Mouse (Mus musculus): ENCODE results near the gene Srms. TPM values are rescaled to one million over a fixed set of nuclear protein-coding genes. Genes with fewer than 3 reads are reported as not detected.

Gene Srms
- total and polyA plus RNA-seq, 3 experiments, result 0.04 TPM; not detected in 2

- TF ChIP-seq NELFE (IDR thresholded peaks at IDR 0.05; ENCODE audit: low read depth, low read length) (no peak), RCOR1 (IDR thresholded peaks at IDR 0.05; ENCODE audit: low read depth, low read length) (no peak), CTCF (IDR thresholded peaks at IDR 0.05 in 2 of 3, conservative IDR thresholded peaks at IDR 0.05 in 1 of 3; ENCODE audit: control insufficient read depth in 1 of 3, insufficient read depth in 1 of 3, low read depth in 2 of 3, low read length in 3 of 3, poor library complexity in 1 of 3, severe bottlenecking in 1 of 3) (peak; percentile 85 to 88 (median 87)), EP300 (IDR thresholded peaks at IDR 0.05; ENCODE audit: low read depth in 1 of 2, low read length in 2 of 2) (no peak), ZNF384 (IDR thresholded peaks at IDR 0.05; ENCODE audit: low read depth, low read length) (no peak), BHLHE40 (IDR thresholded peaks at IDR 0.05; ENCODE audit: borderline replicate concordance, low read depth, low read length) (no peak), MEF2A (IDR thresholded peaks at IDR 0.05; ENCODE audit: extremely low read depth, insufficient replicate concordance, low read depth, low read length, poor library complexity, severe bottlenecking) (no peak), ELF1 (IDR thresholded peaks at IDR 0.05; ENCODE audit: low read depth, low read length) (peak; percentile 23; the same call in 1 of the 2 replicates), SMC3 (IDR thresholded peaks at IDR 0.05; ENCODE audit: low read depth, low read length) (peak; percentile 79), ETS1 (IDR thresholded peaks at IDR 0.05; ENCODE audit: low read depth, low read length) (no peak), MAX (IDR thresholded peaks at IDR 0.05; ENCODE audit: low read length) (no peak), POLR2AphosphoS5 (IDR thresholded peaks at IDR 0.05; ENCODE audit: borderline replicate concordance, low read depth, low read length) (no peak), CHD2 (IDR thresholded peaks at IDR 0.05; ENCODE audit: low read length) (no peak), POLR2A (IDR thresholded peaks at IDR 0.05; ENCODE audit: control insufficient read depth in 1 of 2, insufficient read depth in 1 of 2, low read depth in 1 of 2, low read length in 2 of 2, poor library complexity in 1 of 2) (0 out of 4 replicates have a peak, but pooled peaks of 1 of the 2 experiments have one; percentile 14), RAD21 (IDR thresholded peaks at IDR 0.05; ENCODE audit: low read depth, low read length) (peak; percentile 86), SIN3A (IDR thresholded peaks at IDR 0.05; ENCODE audit: low read length) (peak; percentile 60), ZC3H11A (IDR thresholded peaks at IDR 0.05; ENCODE audit: low read depth, low read length) (peak; percentile 70), USF2 (IDR thresholded peaks at IDR 0.05; ENCODE audit: borderline replicate concordance in 1 of 2, insufficient read depth in 1 of 2, low read depth in 1 of 2, low read length in 2 of 2) (no peak), GATA1 (IDR thresholded peaks at IDR 0.05; ENCODE audit: low read depth, low read length) (no peak), MAZ (IDR thresholded peaks at IDR 0.05; ENCODE audit: low read depth, low read length) (no peak)
- Histone ChIP-seq H3K36me3 (ENCODE audit: control insufficient read depth in 1 of 2, insufficient read depth in 2 of 2, low read length in 2 of 2) (no peaks in the 10 kb centered on the region), H3K4me1 (ENCODE audit: control insufficient read depth in 1 of 2, insufficient read depth in 2 of 2, low read length in 2 of 2) (no peaks in the 10 kb centered on the region; a peak in 1 of 4 replicates), H3K4me3 (ENCODE audit: control insufficient read depth in 1 of 2, insufficient read depth in 1 of 2, low read depth in 2 of 2, low read length in 2 of 2) (peak overlapping the region; percentile 76 to 98), H3K79me2 (ENCODE audit: control insufficient read depth, insufficient read depth, low read length, poor library complexity) (no peaks in the 10 kb centered on the region; the same call in 1 of the 2 replicates), H3K27ac (ENCODE audit: control insufficient read depth, low read depth, low read length) (no peak overlapping the region), H3K9me3 (replicated peaks; ENCODE audit: insufficient read depth, low read length) (no peaks in the 10 kb centered on the region), H3K9ac (ENCODE audit: control insufficient read depth, low read depth, low read length, poor library complexity, severe bottlenecking) (peak overlapping the region; percentile 40), H3K27me3 (ENCODE audit: control insufficient read depth in 1 of 2, insufficient read depth in 2 of 2, low read length in 2 of 2) (no peaks in the 10 kb centered on the region)
- DNase-seq (ENCODE audit: low read depth, low spot score), result peak; percentile 92
Measured at GRCm38 (mm10) chr2:181186635-181187034, 26.4 kb downstream of the Srms start.

GRCm38 (mm10) chr2:181180898-181181297 is 32.1 kb downstream of the Srms start:
- Histone ChIP-seq H3K36me3 (ENCODE audit: control insufficient read depth in 1 of 2, insufficient read depth in 2 of 2, low read length in 2 of 2) (peaks cover 0 to 5% of the 10 kb centered on the region in 2 experiments; a peak in 1 of 4 replicates), H3K27me3 (ENCODE audit: control insufficient read depth in 1 of 2, insufficient read depth in 2 of 2, low read length in 2 of 2) (no peaks in the 10 kb centered on the region; a peak in 1 of 4 replicates), H3K79me2 (ENCODE audit: control insufficient read depth, insufficient read depth, low read length, poor library complexity) (no peaks in the 10 kb centered on the region), H3K4me1 (ENCODE audit: control insufficient read depth in 1 of 2, insufficient read depth in 2 of 2, low read length in 2 of 2) (no peaks in the 10 kb centered on the region), H3K9ac (ENCODE audit: control insufficient read depth, low read depth, low read length, poor library complexity, severe bottlenecking) (no peak overlapping the region), H3K4me3 (ENCODE audit: control insufficient read depth in 1 of 2, insufficient read depth in 1 of 2, low read depth in 2 of 2, low read length in 2 of 2) (no peak overlapping the region), H3K9me3 (replicated peaks; ENCODE audit: insufficient read depth, low read length) (no peaks in the 10 kb centered on the region), H3K27ac (ENCODE audit: control insufficient read depth, low read depth, low read length) (no peak overlapping the region)
- TF ChIP-seq GABPA (IDR thresholded peaks at IDR 0.05; ENCODE audit: low read depth, low read length) (no peak), JUND (IDR thresholded peaks at IDR 0.05; ENCODE audit: low read depth, low read length) (no peak), SIN3A (IDR thresholded peaks at IDR 0.05; ENCODE audit: low read length) (no peak), RCOR1 (IDR thresholded peaks at IDR 0.05; ENCODE audit: low read depth, low read length) (no peak), TCF12 (IDR thresholded peaks at IDR 0.05; ENCODE audit: low read depth, low read length) (no peak), RAD21 (IDR thresholded peaks at IDR 0.05; ENCODE audit: low read depth, low read length) (no peak), ZNF384 (IDR thresholded peaks at IDR 0.05; ENCODE audit: low read depth, low read length) (no peak), NELFE (IDR thresholded peaks at IDR 0.05; ENCODE audit: low read depth, low read length) (no peak), MXI1 (IDR thresholded peaks at IDR 0.05; ENCODE audit: low read depth, low read length) (no peak), ZC3H11A (IDR thresholded peaks at IDR 0.05; ENCODE audit: low read depth, low read length) (no peak), SMC3 (IDR thresholded peaks at IDR 0.05; ENCODE audit: low read depth, low read length) (no peak), EP300 (IDR thresholded peaks at IDR 0.05; ENCODE audit: low read depth in 1 of 2, low read length in 2 of 2) (no peak), HCFC1 (IDR thresholded peaks at IDR 0.05; ENCODE audit: low read depth, low read length) (no peak), CHD2 (IDR thresholded peaks at IDR 0.05; ENCODE audit: low read length) (no peak), CTCF (IDR thresholded peaks at IDR 0.05 in 2 of 3, conservative IDR thresholded peaks at IDR 0.05 in 1 of 3; ENCODE audit: control insufficient read depth in 1 of 3, insufficient read depth in 1 of 3, low read depth in 2 of 3, low read length in 3 of 3, poor library complexity in 1 of 3, severe bottlenecking in 1 of 3) (no peak), BHLHE40 (IDR thresholded peaks at IDR 0.05; ENCODE audit: borderline replicate concordance, low read depth, low read length) (no peak), MEF2A (IDR thresholded peaks at IDR 0.05; ENCODE audit: extremely low read depth, insufficient replicate concordance, low read depth, low read length, poor library complexity, severe bottlenecking) (no peak)
- DNase-seq (ENCODE audit: low read depth, low spot score), result no peak

Measured in MEL (cell line).